Mouse (Mus musculus): ENCODE measurements around the gene Ugt1a9. TPM values are rescaled to one million over a fixed set of nuclear protein-coding genes. Genes with fewer than 3 reads are reported as not detected.
"Not testable (repeated sequence)": the region's sequence is repeated elsewhere in the genome, so short reads cannot be mapped to it uniquely, and the experiment has no call there.

Gene Ugt1a9
- not detected for total RNA-seq (2021)
- long read RNA-seq, experiment 1 = 0 reads
- long read RNA-seq, experiment 2 = 0 reads

DNA sequence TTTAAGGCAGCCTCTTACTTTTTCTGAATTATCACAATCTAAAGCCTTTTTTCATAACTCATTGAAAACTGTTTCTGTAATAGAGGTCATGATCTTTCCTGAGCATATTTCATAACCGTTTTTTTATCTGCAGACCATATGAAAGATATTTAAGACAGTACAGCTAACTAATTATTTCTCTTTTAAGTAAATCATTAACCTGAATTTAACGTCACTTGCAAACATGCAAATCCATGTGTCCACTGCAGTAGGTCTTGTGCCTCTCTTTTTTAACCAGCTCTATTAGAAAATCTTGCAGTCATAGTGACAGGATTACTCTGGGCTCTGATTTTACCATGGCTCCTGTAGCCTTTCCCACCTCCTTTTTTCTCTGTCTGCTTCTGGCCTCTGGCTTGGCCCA lies at the start of gene Ugt1a9:
TSS of gene Ugt1a9 (plus strand) at position 306 of the 400 bp plus-strand sequence.
- intact Hi-C loops (cut with DNase I) = no loop called here
- DNase-seq (ENCODE audit: low spot score in 2 of 2) = no peak

DNA sequence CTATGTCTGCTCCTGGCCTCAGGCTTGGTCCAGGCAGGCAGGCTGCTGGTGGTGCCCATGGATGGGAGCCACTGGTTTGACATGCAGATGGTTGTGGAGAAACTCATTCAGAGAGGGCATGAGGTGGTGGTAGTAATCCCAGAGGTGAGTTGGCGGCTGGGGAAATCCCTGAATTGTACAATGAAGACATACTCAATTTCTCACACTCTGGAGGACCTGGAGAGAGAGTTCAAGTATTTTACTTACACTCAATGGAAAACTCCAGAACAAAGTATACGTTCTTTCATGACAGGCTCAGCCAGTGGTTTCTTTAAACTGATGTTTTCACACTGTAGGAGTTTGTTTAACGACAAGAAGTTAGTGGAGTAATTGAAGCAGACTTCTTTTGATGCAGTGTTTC lies 45.4 kb upstream of the Ugt1a9 start:
- intact Hi-C loops (cut with DNase I); DNase-seq (ENCODE audit: low spot score in 2 of 2): not testable (repeated sequence)

DNA sequence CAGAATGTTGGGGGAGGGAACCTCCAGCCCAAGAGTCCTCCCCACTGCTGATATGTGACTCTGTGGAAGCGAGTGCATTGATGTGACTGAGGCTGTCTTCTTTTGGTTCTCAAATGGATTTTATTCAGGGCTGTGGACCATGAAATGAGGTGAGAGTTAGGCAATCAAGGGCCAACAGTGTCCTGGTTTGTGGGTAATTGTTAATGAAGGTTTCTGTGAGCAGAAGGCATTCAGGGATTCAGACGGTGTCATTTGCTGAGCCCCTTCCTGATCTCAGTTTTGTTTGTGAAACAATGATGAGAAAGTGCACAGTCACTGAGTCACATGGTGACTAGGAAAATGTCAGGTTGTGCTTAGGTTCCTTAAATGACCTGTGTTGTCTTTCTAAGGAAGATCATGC lies 27.6 kb upstream of the Ugt1a9 start:
- intact Hi-C loops (cut with DNase I); DNase-seq (ENCODE audit: low spot score in 2 of 2): not testable (repeated sequence)

DNA sequence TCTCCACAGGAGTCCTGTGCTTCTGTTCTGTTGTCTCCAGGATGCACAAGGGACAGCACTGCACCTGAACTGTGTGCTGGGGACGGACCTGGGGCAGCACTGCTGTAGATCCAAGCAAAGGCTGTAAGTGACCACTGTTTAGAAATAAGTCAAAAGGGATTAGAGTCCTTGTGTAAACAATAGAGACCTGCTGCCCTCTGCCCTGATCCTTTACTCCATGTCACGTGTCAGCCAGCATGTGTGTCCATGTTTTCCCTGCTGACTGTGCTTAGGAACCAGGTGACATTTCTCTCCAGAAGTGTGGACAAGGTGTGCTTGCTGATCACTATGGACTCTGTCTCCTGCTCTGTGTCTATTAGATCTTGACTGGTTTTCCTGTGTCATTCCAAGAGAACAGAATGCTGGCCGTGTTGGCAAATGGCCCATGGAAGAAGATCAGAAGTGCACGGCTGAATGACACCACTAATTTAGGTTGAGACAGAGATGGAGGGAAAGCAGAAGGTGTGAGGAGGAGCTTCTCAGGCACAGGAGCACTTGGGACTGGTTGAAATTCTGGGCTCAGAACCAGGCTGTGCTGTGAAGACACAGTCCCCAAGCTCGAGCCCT lies 25.7 kb upstream of the Ugt1a9 start:
- DNase-seq (ENCODE audit: low spot score in 2 of 2); intact Hi-C loops (cut with DNase I): not testable (repeated sequence)

DNA sequence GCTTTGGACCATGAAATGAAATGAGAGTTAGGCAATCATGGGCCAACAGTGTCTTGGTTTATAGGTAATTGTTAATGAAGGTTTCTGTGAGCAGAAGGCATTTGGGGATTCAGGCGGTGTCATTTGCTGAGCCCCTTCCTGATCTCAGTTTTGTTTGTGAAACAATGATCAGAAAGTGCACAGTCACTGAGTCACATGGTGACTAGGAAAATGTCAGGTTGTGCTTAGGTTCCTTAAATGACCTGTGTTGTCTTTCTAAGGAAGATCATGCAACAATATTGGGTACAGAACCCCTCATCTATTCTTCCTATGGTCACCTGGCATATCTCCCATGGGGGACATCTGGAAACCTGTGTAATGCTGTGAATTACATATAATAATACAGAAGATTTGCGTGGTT lies 23.2 kb upstream of the Ugt1a9 start:
- DNase-seq (ENCODE audit: low spot score in 2 of 2); intact Hi-C loops (cut with DNase I): not testable (repeated sequence)

DNA sequence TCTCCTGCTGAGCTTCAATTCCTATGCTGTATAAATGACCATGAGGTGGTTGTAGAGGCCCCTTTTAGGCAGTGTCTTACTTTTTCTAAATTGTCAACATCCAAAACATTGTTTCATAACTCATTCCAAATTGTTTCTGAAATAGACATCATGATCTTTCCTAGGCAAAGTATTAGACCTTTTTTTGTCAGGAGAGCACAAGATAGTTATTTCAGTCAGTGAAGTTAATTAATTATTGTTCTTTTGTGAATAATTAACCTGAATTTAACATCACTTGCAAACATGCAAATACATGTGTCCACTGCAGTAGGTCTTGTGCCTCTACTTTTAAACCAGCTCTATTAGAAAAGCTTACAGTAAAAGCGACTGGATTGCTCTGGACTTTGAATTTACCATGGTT lies 15.5 kb upstream of the Ugt1a9 start, which contains the start of gene Ugt1a10:
TSS of gene Ugt1a10 (plus strand) at position 301 of the 400 bp plus-strand sequence.
- DNase-seq (ENCODE audit: low spot score in 2 of 2) = no peak
- intact Hi-C loops (cut with DNase I) = no loop called here

DNA sequence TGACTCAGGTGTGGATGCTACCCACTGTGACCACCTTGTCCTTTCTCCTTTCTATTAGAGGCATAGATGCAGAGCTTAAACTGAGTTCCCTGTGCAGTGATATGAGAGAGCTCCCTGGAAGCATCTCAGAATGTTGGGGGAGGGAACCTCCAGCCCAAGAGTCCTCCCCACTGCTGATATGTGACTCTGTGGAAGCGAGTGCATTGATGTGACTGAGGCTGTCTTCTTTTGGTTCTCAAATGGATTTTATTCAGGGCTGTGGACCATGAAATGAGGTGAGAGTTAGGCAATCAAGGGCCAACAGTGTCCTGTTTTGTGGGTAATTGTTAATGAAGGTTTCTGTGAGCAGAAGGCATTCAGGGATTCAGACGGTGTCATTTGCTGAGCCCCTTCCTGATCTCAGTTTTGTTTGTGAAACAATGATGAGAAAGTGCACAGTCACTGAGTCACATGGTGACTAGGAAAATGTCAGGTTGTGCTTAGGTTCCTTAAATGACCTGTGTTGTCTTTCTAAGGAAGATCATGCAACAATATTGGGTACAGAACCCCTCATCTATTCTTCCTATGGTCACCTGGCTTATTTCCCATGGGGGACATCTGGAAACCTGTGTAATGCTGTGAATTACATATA lies 4.0 kb upstream of the Ugt1a9 start:
- intact Hi-C loops (cut with DNase I); DNase-seq (ENCODE audit: low spot score in 2 of 2): not testable (repeated sequence)

DNA sequence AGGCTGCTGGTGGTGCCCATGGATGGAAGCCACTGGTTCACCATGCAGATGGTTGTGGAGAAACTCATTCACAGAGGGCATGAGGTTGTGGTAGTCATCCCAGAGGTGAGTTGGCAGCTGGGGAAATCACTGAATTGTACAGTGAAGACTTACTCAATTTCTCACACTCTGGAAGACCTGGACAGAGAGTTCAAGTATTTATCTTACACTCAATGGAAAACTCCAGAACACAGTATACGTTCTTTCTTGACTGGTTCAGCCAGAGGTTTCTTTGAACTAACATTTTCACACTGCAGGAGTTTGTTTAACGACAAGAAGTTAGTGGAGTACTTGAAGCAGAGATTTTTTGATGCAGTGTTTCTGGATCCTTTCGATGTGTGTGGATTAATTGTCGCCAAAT lies 302 bp downstream of the Ugt1a9 start:
- no peak for DNase-seq (ENCODE audit: low spot score in 2 of 2)
- intact Hi-C loops (cut with DNase I) = no loop called here

DNA sequence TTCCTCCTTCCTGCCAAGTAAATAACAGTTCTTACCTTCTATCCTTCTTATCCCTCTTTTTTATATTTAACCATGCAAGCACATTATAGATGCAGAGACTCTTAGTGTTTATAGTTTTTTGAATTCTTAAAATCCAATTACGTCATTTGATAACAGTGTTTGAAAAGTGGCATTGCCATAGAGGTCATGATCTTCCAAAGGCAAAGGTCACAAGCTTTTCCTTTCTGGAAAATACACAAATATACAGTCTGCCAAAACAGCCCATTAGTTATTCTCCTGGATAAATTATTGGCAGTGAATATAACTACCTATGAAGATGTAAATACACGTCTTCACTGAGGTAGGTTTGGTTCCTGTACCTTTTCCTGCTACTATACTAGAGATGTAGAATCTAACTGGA lies 3.9 kb downstream of the Ugt1a9 start:
- no peak for DNase-seq (ENCODE audit: low spot score in 2 of 2)
- intact Hi-C loops (cut with DNase I) = no loop called here

DNA sequence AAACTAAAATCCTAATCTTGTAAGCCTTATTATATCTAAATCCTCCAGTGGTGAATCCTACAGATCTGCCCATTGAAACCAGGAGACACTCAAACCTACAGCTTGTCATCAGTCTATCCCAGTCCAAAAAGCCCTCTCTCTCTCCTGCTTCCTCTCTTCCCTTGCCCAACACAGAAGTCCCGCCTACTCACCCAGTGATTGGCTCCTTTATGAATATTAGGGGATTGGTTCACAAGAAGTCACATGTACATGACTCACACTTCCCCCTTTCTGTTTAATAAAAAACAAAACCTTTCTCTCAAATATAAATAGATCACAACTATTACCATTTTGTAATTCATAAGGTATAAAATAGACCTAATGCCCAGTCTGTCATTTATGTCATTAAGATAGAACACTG lies 6.5 kb downstream of the Ugt1a9 start:
- intact Hi-C loops (cut with DNase I) = no loop called here
- DNase-seq (ENCODE audit: low spot score in 2 of 2) = no peak

DNA sequence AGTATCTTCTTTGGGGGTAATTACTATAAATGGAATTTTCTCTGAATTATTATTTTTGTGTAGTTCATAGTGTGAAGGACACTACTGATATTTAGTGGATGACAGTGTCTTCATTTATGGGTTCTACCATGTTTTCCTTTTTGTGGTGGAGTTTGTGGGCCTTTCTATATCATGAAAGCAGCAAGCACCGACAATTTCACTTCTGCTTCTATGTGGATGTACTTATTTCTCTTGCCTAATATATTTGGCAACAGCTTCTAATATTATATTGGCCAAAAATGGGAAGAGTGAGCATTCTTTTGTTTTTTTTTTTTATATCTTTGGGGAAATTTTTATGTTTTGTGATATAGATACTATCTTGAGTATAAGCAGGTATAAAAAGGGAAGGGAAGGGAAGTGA lies 11.1 kb downstream of the Ugt1a9 start:
- DNase-seq (ENCODE audit: low spot score in 2 of 2) = no peak
- intact Hi-C loops (cut with DNase I) = no loop called here

DNA sequence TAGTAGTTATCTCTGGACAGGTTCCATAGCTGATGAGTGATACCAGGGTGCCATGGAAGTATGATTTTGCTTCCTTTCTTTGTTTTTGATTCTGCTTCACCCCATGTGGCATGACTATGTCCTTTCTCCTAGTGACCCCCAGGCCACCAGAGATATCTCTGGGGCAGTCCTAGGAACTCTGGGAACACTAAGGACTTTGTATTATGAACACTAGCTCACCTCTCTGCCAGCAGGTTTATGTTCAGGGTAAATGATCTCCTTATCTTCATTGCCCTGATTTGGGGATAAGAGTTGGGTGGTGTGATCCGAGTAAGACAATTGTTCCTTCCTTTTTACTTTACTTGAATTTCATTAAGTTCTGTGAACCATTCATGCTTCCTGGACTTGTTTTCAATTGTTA lies 15.5 kb downstream of the Ugt1a9 start:
- intact Hi-C loops (cut with DNase I) = no loop called here

DNA sequence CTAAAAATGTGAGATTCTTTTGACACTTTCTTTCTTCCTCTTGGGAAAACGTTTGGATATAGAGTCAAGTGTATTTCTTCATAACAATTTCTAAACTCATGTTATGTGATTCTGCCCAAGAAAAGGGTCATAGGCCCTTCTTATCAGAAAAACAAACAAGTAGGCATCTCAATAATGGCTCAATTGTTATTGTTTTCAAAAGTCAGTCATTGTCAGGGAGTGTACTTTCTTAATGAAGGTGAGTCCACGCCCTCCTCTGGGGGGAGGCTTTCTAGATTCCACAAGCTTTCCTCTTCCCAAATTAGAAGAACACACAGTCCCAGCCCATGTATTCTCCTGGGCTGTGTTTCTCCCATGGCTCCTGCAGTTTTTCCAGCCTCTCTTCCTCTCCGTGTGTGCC lies 16.9 kb downstream of the Ugt1a9 start, which contains the start of gene Ugt1a8:
TSS of gene Ugt1a8 (plus strand) at position 301 of the 400 bp plus-strand sequence.
- intact Hi-C loops (cut with DNase I) = no loop called here
- DNase-seq (ENCODE audit: low spot score in 2 of 2) = no peak

More for the DNA sequence above, 15.5 kb downstream of the Ugt1a9 start:
- no peak for DNase-seq (ENCODE audit: low spot score in 2 of 2)

DNA sequence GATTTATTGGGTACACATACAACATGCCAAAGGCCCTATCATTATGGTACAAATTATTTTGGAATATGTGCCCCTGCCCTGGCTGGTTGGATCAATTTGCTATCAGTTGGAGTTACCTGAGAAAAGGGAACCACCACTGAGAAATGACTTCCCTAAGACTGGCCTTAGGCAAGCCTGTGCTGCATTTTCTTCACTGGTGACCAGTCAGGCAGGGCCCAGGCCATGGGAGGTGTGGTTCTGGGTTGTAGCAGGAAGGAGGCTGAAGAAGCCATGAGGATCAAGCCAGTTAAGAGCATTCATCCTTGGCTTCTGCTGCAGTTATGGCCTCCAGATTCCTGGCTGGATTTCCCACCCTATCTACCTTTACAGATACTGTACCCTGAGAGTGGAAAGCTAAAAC lies 21.7 kb downstream of the Ugt1a9 start:
- intact Hi-C loops (cut with DNase I) = no loop called here
- DNase-seq (ENCODE audit: low spot score in 2 of 2) = no peak

DNA sequence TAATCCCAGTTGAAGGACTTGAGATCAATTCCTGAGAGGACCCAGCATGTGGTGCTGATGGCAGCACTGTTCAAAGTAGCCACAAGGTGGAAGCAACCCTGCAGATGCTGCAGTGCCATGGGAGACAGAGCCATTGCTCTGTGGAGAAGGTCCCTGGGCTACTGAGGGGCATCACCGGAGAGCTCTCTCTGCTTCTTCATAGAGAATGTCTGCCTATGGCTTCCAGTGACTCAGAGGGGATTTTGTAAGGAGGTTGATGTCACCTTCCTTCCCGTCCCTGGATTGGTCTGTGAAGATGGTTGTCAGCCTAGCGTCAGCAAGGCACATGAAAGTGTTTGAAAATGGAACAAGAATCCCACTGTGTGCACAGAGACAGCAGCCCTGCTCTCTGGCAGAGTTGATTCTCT lies 23.7 kb downstream of the Ugt1a9 start:
- intact Hi-C loops (cut with DNase I) = not testable (repeated sequence)
- DNase-seq (ENCODE audit: low spot score in 2 of 2) = peak in 1 of 2 experiments; percentile 7

DNA sequence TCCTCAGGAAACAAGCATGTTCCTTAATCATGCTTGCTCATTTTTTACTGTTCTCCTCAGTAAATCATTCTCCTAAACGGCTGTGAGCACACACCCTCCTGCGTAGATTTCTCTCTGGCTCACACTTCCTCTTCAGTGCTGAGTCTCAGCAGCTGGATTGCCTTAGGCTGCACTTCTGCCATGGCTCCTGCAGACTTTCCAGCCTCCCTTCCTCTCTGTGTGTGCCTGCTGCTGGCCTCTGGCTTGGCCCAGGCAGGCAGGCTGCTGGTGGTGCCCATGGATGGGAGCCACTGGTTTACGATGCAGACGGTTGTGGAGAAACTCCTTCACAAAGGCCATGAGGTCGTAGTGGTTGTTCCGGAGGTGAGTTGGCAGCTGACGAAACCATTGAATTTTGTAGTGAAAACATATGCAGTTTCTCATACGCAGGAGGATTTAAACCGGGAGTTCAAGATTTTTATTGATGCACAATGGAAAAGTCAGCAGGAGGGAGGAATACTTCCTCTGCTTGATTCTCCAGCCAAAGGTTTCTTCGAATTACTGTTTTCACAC lies 24.4 kb downstream of the Ugt1a9 start, which contains the start of gene Ugt1a7c:
TSS of gene Ugt1a7c (plus strand) at position 122 of the 552 bp plus-strand sequence.
- peak in 1 of 2 experiments; percentile 6 for DNase-seq (ENCODE audit: low spot score in 2 of 2)
- intact Hi-C loops (cut with DNase I) = no loop called here

DNA sequence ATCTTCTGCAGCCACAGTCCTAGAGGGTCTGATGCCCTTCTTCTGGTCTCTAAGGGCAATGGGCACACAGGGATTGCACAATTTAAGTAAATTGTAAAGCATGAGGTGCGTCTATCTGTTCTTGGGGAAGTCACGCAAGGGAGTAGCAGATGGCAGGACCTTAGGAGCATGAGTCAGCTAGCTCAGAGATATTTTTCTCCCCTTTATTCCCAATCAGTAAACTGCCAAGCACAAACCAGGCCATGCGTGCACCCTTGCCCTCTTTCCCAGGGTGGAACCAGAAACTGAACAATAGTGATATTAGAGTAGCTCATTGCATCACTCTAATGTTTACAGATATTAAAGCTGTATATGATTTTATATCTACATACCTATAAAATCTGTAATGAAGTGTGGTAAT lies 27.9 kb downstream of the Ugt1a9 start:
- DNase-seq (ENCODE audit: low spot score in 2 of 2); intact Hi-C loops (cut with DNase I): not testable (repeated sequence)

DNA sequence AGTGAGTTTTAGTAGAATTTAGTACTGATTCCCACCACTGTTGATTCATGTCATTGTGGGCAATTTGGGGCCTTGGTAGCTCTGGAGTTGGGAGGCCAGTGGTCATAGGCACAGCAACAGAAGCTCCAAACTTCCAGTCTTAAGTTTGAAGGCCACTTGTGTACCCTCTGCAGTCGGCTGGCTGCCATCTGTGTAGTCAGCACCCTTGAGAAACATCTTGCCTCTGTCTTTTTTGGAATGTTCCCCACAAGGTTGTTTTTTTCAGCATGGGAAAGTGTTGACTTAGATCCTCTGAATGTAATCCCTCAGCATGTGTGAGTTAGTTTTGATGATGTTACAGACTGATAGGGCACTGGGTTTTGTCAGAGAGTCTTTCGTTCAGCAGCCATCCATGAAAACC lies 29.1 kb downstream of the Ugt1a9 start:
- DNase-seq (ENCODE audit: low spot score in 2 of 2); intact Hi-C loops (cut with DNase I): not testable (repeated sequence)

DNA sequence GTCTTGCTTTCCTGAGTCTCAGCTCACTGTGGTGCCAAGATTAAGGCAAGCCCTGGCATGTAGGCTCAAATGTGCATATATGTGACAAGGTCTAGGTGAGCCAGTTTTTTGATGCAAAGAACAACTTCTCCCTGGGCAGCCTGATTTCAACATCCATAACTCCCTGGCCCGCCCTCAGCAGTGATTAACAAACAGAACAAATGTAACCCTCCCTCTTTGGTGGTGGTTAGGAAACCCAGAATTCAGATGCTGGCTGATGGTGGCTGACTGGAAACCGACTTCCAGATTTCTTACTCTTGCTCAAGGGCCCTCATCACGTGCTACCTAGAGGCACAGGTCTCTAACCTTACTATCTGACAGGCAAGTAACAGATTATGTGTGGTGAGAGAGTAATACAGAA lies 32.4 kb downstream of the Ugt1a9 start, which contains the start of gene Ugt1a6b:
TSS of gene Ugt1a6b (plus strand) at position 234 of the 400 bp plus-strand sequence.
- intact Hi-C loops (cut with DNase I) = not testable (repeated sequence)

DNA sequence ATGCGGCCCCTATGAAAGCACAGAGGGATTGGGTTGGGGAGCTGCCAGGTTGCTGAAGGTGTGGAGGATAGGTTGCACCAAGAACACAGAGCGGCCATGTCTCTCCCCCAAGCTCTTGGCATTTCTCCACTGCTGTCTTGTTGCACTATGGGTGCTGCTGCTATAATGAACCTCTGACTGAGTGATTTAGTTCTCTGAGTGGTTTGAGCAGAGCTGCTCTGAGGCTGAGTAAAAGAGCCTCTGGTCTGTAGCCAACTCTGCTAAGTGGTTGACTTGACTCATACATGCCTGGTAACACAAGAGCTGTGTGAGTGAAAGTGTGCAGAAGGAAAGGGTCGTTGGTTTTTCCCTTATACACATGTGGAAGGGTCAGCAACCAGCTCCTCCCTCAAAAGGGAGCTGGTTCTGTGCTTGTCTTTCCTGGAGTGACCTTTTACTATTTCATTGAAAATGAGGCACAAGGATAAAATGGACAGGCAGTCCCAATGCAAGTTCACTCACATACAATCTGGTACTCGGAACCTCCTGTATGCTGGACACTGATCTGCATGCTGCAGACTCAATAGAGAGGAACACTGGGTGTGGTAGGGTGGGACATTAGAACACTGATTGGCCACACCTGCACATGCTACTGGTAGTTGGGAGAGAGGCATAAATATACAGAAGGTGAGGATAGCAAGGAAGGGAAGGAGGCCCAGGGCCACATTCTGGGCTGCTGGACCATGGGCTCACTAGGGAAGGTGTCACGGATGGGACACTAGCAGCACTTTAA lies 33.3 kb downstream of the Ugt1a9 start:
- DNase-seq (ENCODE audit: low spot score in 2 of 2); intact Hi-C loops (cut with DNase I): not testable (repeated sequence)

More for the DNA sequence above, 32.4 kb downstream of the Ugt1a9 start, which contains the start of gene Ugt1a6b:
- not testable (repeated sequence) for DNase-seq (ENCODE audit: low spot score in 2 of 2)

Measured in left cerebral cortex, postnatal 14 days (tissue).